Mouse (Mus musculus) lung, postnatal 0 days (tissue): ENCODE measurements around the gene Cd244a.

Experiments used
- CTCF ChIP-seq: IDR thresholded peaks from 2 replicates; pipeline ENCODE4 v1.5.1; 2016; ENCODE audit warnings: antibody characterized with exemption, mild to moderate bottlenecking
- EP300 ChIP-seq: IDR thresholded peaks from 2 replicates; pipeline ENCODE4 v1.6.1; 2016; ENCODE audit warnings: antibody characterized with exemption, mild to moderate bottlenecking, control low read depth

GRCm38 (mm10) chr1:171652734-171653133 is 93.7 kb downstream of the Cd244a start, which contains the start of gene Slamf7:
- TF ChIP-seq CTCF (no peak), EP300 (no peak)
